Mouse (Mus musculus) forelimb bud, embryonic 11.5 days (tissue): Measurements from ENCODE around the gene Fcgr2b.
"Not testable (repeated sequence)": the region's sequence is repeated elsewhere in the genome, so short reads cannot be mapped to it uniquely, and the experiment has no call there.

Experiments used
- DNase-seq: peaks from one replicate; pipeline ENCODE4 v3.0.0-alpha.2; 2012; ENCODE audit warnings: low read depth, low spot score

The Fcgr2b gene

DNA sequence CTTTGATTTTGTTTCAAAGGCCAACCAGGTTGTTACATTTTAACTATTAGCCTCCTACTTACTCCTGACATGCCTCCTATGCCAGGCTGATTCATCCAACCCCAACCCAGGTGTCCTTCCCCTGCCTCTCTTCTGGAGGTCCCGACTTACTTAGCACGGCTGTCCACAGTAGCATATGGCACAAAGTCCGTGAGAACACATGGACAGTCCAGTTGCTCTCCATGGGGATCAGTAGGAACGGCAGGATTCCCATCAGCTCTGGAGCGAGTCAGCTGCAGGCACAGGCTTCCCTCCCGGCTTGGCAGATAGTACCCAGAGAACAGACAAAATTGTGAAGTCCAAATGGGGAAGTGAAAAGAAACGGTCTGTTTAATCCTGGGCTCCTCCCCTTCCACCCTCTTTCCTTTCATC, 591 bp downstream of the Fcgr2b start:
- no peak for DNase-seq

- not testable (repeated sequence) for DNase-seq
These were observed 997 bp downstream of the Fcgr2b start for GRCm38 (mm10) chr1:170975350-170975749.

DNA sequence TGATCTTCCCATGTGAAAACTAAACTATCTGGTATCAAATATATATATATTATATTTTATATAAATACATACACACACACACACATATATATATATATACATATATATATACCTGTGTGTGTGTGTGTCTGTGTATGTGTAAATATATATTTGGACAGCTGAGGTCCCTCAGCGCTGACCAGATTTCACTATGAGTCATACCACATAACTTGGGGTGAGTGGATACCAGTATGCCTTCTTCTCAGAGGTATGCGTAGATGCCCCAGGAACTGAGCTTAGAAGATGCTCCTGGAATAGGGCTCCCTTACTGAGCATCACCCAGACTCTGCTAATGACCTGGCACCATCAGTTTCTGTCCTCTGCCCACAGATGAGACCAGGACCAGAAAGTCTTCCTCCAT, 1.6 kb downstream of the Fcgr2b start:
- no peak for DNase-seq

DNA sequence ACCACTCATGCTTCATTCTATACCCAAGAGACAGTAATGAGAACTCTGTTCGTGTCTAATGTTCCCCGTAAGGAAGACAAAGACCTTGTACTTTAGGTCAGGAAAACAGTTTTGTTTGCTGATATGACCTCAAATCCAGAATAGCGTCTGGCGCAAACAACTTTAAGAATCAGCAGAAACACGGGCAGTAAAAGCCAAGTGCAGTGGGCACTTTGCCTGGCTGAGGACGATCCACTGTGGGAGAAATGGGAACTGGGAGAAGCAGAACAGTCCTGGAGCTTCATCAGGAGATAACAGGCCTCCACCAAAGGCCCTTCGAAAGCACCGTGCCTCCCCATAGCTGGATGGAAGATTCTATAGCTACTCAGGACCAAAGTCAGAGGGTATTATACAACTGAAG, 2.2 kb downstream of the Fcgr2b start:
- no peak for DNase-seq

- no peak for DNase-seq
These were observed 3.4 kb downstream of the Fcgr2b start for GRCm38 (mm10) chr1:170972936-170973335.

- DNase-seq, result no peak
These were observed 3.9 kb downstream of the Fcgr2b start for GRCm38 (mm10) chr1:170972494-170972893.

- no peak for DNase-seq
These were observed 7.8 kb downstream of the Fcgr2b start for GRCm38 (mm10) chr1:170968576-170968975.

DNA sequence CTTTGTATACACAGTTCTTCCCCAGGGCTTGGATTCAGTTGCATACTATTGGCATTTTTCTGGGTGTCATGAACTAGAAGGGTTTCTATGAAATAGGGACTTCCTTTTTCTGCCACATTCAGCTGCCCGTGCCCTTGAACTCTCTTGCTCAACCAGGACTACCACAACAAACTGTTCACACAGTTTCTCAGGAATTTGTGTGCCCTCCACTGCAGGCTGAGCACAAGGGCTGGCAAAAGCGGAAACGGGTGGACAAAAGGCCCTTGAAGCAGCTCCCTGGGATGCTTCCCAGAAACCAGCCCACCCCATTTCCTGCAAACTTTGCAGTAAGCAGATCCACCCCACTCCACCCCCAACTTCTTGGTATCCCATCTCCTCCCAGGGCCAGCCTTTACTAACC, 8.8 kb downstream of the Fcgr2b start:
- no peak for DNase-seq

- DNase-seq, result no peak
These were observed 13.3 kb downstream of the Fcgr2b start for GRCm38 (mm10) chr1:170963087-170963486.

DNA sequence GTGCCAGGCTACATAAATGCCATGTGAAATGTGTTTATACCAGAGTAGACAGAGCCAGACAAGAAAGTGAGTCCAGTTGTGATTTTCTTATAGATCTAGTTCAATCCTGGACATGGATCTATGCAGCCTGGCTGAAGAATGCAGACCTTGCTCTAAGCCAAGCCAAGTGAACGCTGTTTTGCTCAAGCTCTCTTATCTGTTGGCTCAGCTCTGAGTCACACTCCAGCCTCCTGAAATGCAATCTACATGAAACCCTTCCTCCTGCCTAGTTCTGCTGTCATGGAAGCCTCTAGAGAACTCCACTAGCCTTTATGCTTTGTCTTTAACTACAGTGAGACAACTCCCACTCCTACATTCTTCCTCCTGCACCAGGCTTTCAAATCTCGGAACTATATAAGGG, 14.0 kb downstream of the Fcgr2b start:
- DNase-seq, result no peak

DNA sequence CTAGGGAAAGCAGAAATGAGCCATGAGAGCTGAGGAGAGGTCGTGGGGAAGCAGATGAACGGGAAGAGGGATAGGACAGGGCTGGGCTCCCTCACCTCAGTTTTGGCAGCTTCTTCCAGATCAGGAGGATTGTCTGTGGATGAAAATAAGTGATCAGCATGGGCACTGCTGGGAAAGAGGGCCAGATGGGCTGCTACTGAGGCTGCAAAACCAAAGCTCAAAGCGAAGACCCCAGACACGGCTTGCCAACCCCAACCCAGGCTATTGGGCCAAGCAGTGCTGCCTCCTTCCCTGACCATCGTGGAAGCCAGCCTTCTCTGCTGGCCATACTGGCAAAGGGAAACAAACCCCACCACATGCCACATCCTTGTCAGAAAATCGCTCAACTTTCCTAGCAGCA, 15.2 kb downstream of the Fcgr2b start:
- no peak for DNase-seq

DNA sequence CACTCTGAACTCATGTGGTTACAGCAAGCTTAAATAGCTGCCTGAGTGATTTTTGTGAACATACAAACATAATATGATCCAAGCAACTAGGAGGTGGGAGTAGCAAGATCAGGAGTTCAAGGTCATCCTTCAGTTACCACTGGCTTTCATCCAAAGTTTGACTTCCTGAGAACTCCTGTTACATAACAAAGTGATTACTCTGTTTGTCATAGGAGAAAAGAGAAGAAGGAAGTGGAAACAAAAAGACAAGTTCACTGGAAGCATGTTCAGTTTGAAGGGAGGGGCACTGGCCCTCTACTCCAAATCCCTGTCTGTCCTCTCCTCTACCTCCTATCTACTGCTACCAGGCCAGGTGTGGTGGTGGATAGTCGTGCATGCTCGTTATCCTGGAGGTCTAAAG, 16.6 kb downstream of the Fcgr2b start:
- no peak for DNase-seq

DNA sequence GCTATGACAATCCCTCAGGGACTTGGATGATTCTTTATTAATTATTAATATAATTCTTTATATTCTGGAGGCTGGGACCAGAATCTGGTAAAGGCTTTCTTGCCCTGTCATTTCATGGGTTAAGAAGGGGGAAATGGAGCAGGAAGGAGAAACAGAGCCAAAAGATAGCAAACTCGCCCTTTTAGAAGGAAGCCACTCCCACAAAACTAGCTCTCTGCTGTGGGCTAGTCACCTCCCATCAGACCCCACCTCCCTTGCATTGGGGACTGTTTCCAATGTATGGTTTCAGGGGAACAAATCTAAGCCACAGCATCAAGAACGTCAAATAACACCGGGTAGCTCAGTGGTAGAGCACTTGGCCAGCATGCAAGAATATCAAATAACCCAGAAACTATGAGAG, 18.1 kb downstream of the Fcgr2b start:
- no peak for DNase-seq

DNA sequence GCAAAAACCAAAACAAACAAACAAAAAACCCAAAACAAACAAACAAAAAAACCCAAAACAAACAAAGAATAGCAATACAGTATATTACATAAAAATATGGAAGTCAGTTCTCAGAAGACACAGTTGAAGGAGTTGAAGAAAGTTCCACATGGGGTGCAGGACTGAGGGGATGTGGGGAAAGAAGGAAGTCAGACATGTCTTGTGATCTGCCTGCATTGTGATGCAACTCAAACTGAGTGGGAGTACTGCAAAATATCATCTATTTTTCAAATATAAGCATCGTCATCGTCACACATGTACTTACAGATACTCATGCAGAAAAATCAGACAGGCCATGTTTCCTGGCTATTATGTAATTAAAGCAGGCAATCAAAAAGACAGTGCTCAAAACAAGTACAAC, 23.2 kb downstream of the Fcgr2b start:
- DNase-seq, result no peak

DNA sequence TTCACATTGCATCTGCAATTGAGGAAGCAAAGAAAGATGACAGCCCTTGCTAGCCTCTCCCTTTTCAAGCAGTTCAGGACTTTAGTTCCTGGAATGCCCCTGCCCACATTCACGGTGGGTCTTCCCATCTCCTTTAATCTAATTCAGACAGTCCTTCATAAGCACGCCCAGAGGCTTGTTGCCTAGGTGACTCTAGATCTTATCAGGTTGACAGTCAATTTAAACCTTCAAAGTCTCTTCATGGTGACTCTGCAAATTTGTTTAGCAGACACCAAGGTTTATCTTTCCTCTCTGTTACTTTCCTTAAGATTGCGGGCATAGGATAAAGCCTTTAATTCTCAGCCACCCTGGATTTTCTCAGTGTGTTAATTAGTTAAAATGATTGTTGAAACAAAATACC, 25.6 kb downstream of the Fcgr2b start:
- no peak for DNase-seq

GRCm38 (mm10) chr1:170944908-170945307, 31.4 kb downstream of the Fcgr2b start:
- DNase-seq, result not testable (repeated sequence)

GRCm38 (mm10) chr1:170944151-170944550, 32.2 kb downstream of the Fcgr2b start:
- not testable (repeated sequence) for DNase-seq

- no peak for DNase-seq
These were observed 37.1 kb downstream of the Fcgr2b start for GRCm38 (mm10) chr1:170939255-170939654.

DNA sequence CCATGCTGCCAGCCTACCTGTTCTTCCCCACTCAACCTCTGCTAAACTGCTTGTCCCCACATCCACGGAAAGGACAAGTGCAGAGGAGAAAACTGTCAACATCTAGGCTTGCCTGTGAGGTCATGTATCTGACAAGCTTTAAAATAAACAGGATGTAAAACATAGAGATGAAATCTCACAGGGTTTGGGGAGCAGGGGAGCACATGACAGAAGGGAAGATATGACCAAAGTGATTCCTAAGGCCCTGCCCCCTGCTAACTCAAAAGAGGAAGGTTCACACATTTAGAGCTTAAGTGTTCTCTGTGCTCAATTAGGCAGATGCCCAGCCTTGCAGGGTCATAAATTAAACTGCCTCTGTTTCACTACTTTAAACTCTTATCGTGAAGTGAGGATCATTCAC, 42.0 kb downstream of the Fcgr2b start:
- DNase-seq, result no peak

DNA sequence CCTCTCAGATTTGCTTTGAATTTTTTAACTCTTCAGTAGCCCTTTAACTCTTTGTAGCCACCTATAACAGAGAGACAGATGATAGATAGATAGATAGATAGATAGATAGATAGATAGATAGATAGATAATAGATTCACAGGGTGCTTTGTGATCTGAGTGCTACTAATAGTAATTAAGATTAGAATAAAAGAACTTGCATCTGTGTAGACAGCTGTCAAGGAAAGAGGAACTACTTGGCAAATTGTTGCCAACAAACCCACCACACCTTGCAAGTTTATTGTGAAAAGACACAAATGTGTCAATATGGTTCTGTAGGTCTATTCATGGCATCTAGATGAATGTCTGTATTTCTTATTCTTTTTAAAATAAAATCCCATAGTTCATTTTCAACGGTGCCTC, 42.4 kb downstream of the Fcgr2b start:
- no peak for DNase-seq

GRCm38 (mm10) chr1:170933386-170933920, 42.9 kb downstream of the Fcgr2b start:
- no peak for DNase-seq

DNA sequence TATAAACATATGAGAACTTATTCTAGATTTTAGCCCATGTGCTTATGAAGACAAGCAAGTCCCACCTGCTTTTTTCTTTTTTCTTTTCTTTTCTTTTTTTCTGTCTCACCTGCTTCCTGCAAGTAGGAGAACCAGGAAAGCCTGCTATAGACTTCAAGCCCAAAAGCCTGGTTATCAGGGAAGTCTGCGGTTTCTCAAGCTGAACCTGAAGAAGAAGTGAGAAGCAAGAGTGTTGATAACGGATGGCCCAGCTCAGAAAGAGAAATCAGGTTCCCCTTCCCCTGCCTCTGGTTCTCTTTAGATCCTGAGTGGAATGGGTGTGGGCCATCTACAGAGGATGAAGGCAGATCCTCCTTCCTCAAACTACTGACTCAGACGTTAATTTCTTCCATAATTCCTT, 44.3 kb downstream of the Fcgr2b start:
- DNase-seq, result no peak

- no peak for DNase-seq
These were observed 47.1 kb downstream of the Fcgr2b start for GRCm38 (mm10) chr1:170929245-170929644.

- no peak for DNase-seq
These were observed 47.9 kb downstream of the Fcgr2b start for GRCm38 (mm10) chr1:170928467-170928866.
